Mouse (Mus musculus): ENCODE data around the gene Ampd1.

DNA sequence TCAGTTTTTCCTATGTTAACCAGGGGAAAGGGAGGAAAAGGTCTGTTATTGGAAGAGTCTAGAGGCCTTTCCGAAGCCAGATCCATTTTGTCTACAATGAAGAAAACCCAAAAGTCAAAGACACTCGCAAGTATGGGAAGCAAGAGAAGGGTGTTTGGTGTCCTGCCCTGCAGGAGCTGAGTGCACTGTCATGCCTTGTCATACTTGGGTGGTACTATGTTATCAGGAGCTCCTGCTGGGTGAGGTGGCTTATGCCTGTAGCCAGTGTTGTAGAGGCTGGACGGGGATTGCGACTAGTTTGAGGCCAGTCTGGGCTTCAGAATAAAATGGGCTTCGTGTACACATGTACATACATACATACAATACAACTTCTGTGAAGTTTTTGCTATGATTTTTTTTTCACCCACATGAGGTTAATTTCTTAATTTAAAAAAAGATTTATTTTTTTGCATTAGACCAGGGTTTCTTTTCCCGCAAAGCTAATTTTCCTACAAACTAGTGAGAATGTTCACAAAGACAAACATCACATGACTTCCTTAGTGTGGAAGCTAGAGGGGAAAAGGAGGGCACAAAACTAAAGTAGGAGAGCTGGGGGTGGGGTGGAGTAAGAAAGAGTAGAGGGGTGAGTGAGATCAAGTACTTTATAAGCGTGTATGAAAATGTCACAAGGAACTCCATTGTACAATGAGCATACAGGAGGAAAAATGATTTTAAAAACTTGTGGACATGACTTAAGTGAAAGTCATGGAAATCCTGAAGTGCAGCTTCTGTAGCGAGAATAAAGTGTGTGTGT is 55.7 kb downstream of the Ampd1 start:
- TF ChIP-seq CTCF (conservative IDR thresholded peaks at IDR 0.05; ENCODE audit: insufficient read depth, insufficient read length, low read depth, low read length) (no peak), POLR2A (IDR thresholded peaks at IDR 0.05; ENCODE audit: low read depth, low read length) (no peak)
